Mouse (Mus musculus): ENCODE results near the gene Capn13. TPM values are rescaled to one million over a fixed set of nuclear protein-coding genes. Genes with fewer than 3 reads are reported as not detected.

The Capn13 gene
- polyA plus RNA-seq, 1 experiment from 2014 or later = 0.07 TPM

GRCm38 (mm10) chr17:73306626-73307025 lies 94.0 kb downstream of the Capn13 start:
- no peaks in the 10 kb centered on the region for H3K36me3 ChIP-seq (ENCODE audit: control insufficient read depth, insufficient read depth, low read length)
- peaks cover 0 to 6% of the 10 kb centered on the region in 2 experiments; a peak in 2 of 4 replicates for H3K4me1 ChIP-seq (ENCODE audit: control insufficient read depth in 2 of 2, insufficient read depth in 2 of 2, low read length in 2 of 2)
- no peaks in the 10 kb centered on the region for H3K9me3 ChIP-seq (ENCODE audit: control insufficient read depth, low read length)
- no peak overlapping the region for H3K27ac ChIP-seq (replicated peaks in 1 of 2; ENCODE audit: control insufficient read depth in 1 of 2, insufficient read depth in 1 of 2, low read depth in 2 of 2, low read length in 2 of 2)
- no peak overlapping the region for H3K4me2 ChIP-seq (ENCODE audit: low read length)
- H3K4me3 ChIP-seq (ENCODE audit: control insufficient read depth in 1 of 2, insufficient read depth in 1 of 2, low read depth in 1 of 2, low read length in 2 of 2) = no peak overlapping the region
- ATAC-seq (ENCODE audit: insufficient number of reproducible peaks, insufficient read depth, low FRiP score, low read depth) = no peak
- H3K27me3 ChIP-seq (ENCODE audit: control insufficient read depth, insufficient read depth, low read length) = peaks cover 25% of the 10 kb centered on the region
- H3K9ac ChIP-seq (ENCODE audit: low read length) = no peak overlapping the region
- WGBS = 42% methylated on average over 7 of the region's 7 CpGs

GRCm38 (mm10) chr17:73305622-73306021 lies 95.0 kb downstream of the Capn13 start:
- no peak overlapping the region for H3K4me2 ChIP-seq (ENCODE audit: low read length)
- no peak overlapping the region for H3K27ac ChIP-seq (replicated peaks in 1 of 2; ENCODE audit: control insufficient read depth in 1 of 2, insufficient read depth in 1 of 2, low read depth in 2 of 2, low read length in 2 of 2)
- WGBS = 58% methylated on average over 9 of the region's 9 CpGs
- peaks cover 25% of the 10 kb centered on the region for H3K27me3 ChIP-seq (ENCODE audit: control insufficient read depth, insufficient read depth, low read length)
- H3K9me3 ChIP-seq (ENCODE audit: control insufficient read depth, low read length) = no peaks in the 10 kb centered on the region
- no peak overlapping the region for H3K4me3 ChIP-seq (ENCODE audit: control insufficient read depth in 1 of 2, insufficient read depth in 1 of 2, low read depth in 1 of 2, low read length in 2 of 2)
- H3K9ac ChIP-seq (ENCODE audit: low read length) = no peak overlapping the region
- H3K36me3 ChIP-seq (ENCODE audit: control insufficient read depth, insufficient read depth, low read length) = no peaks in the 10 kb centered on the region
- ATAC-seq (ENCODE audit: insufficient number of reproducible peaks, insufficient read depth, low FRiP score, low read depth) = no peak
- H3K4me1 ChIP-seq (ENCODE audit: control insufficient read depth in 2 of 2, insufficient read depth in 2 of 2, low read length in 2 of 2) = peaks cover 0 to 8% of the 10 kb centered on the region in 2 experiments; a peak in 2 of 4 replicates

GRCm38 (mm10) chr17:73304086-73304812 lies 96.4 kb downstream of the Capn13 start:
- Histone ChIP-seq H3K9me3 (ENCODE audit: control insufficient read depth, low read length) (no peaks in the 10 kb centered on the region), H3K9ac (ENCODE audit: low read length) (no peak overlapping the region), H3K4me2 (ENCODE audit: low read length) (no peak overlapping the region), H3K4me3 (ENCODE audit: control insufficient read depth in 1 of 2, insufficient read depth in 1 of 2, low read depth in 1 of 2, low read length in 2 of 2) (no peak overlapping the region), H3K27ac (replicated peaks in 1 of 2; ENCODE audit: control insufficient read depth in 1 of 2, insufficient read depth in 1 of 2, low read depth in 2 of 2, low read length in 2 of 2) (no peak overlapping the region), H3K36me3 (ENCODE audit: control insufficient read depth, insufficient read depth, low read length) (no peaks in the 10 kb centered on the region), H3K27me3 (ENCODE audit: control insufficient read depth, insufficient read depth, low read length) (peaks cover 25% of the 10 kb centered on the region), H3K4me1 (ENCODE audit: control insufficient read depth in 2 of 2, insufficient read depth in 2 of 2, low read length in 2 of 2) (peaks cover 0 to 8% of the 10 kb centered on the region in 2 experiments; a peak in 2 of 4 replicates)
- WGBS = 42% methylated on average over 19 of the region's 19 CpGs
- ATAC-seq (ENCODE audit: insufficient number of reproducible peaks, insufficient read depth, low FRiP score, low read depth) = no peak

- H3K27me3 ChIP-seq (ENCODE audit: control insufficient read depth, insufficient read depth, low read length) = peaks cover 25% of the 10 kb centered on the region
- no peaks in the 10 kb centered on the region for H3K36me3 ChIP-seq (ENCODE audit: control insufficient read depth, insufficient read depth, low read length)
- no peaks in the 10 kb centered on the region for H3K9me3 ChIP-seq (ENCODE audit: control insufficient read depth, low read length)
- H3K4me2 ChIP-seq (ENCODE audit: low read length) = no peak overlapping the region
- no peak overlapping the region for H3K9ac ChIP-seq (ENCODE audit: low read length)
- peaks cover 0 to 8% of the 10 kb centered on the region in 2 experiments; a peak in 2 of 4 replicates for H3K4me1 ChIP-seq (ENCODE audit: control insufficient read depth in 2 of 2, insufficient read depth in 2 of 2, low read length in 2 of 2)
- H3K27ac ChIP-seq (replicated peaks in 1 of 2; ENCODE audit: control insufficient read depth in 1 of 2, insufficient read depth in 1 of 2, low read depth in 2 of 2, low read length in 2 of 2) = no peak overlapping the region
- 69% methylated on average over 13 of the region's 13 CpGs for WGBS
- no peak overlapping the region for H3K4me3 ChIP-seq (ENCODE audit: control insufficient read depth in 1 of 2, insufficient read depth in 1 of 2, low read depth in 1 of 2, low read length in 2 of 2)
- ATAC-seq (ENCODE audit: insufficient number of reproducible peaks, insufficient read depth, low FRiP score, low read depth) = no peak
Measured at GRCm38 (mm10) chr17:73303676-73304075, 97.0 kb downstream of the Capn13 start.

- H3K27me3 ChIP-seq (ENCODE audit: control insufficient read depth, insufficient read depth, low read length) = peaks cover 25% of the 10 kb centered on the region
- no peak overlapping the region for H3K4me2 ChIP-seq (ENCODE audit: low read length)
- H3K4me1 ChIP-seq (ENCODE audit: control insufficient read depth in 2 of 2, insufficient read depth in 2 of 2, low read length in 2 of 2) = peaks cover 0 to 8% of the 10 kb centered on the region in 2 experiments; a peak in 2 of 4 replicates
- no peak overlapping the region for H3K4me3 ChIP-seq (ENCODE audit: control insufficient read depth in 1 of 2, insufficient read depth in 1 of 2, low read depth in 1 of 2, low read length in 2 of 2)
- H3K36me3 ChIP-seq (ENCODE audit: control insufficient read depth, insufficient read depth, low read length) = no peaks in the 10 kb centered on the region
- no peaks in the 10 kb centered on the region for H3K9me3 ChIP-seq (ENCODE audit: control insufficient read depth, low read length)
- no peak overlapping the region for H3K27ac ChIP-seq (replicated peaks in 1 of 2; ENCODE audit: control insufficient read depth in 1 of 2, insufficient read depth in 1 of 2, low read depth in 2 of 2, low read length in 2 of 2)
- no peak for ATAC-seq (ENCODE audit: insufficient number of reproducible peaks, insufficient read depth, low FRiP score, low read depth)
- no peak overlapping the region for H3K9ac ChIP-seq (ENCODE audit: low read length)
- WGBS = 18% methylated on average over 5 of the region's 5 CpGs
Measured at GRCm38 (mm10) chr17:73303217-73303616, 97.4 kb downstream of the Capn13 start.

- H3K27me3 ChIP-seq (ENCODE audit: control insufficient read depth, insufficient read depth, low read length) = peaks cover 25% of the 10 kb centered on the region
- H3K27ac ChIP-seq (replicated peaks in 1 of 2; ENCODE audit: control insufficient read depth in 1 of 2, insufficient read depth in 1 of 2, low read depth in 2 of 2, low read length in 2 of 2) = no peak overlapping the region
- 0 out of 2 replicates have a peak, but pooled peaks have one; percentile 47 for ATAC-seq (ENCODE audit: insufficient number of reproducible peaks, insufficient read depth, low FRiP score, low read depth)
- H3K4me1 ChIP-seq (ENCODE audit: control insufficient read depth in 2 of 2, insufficient read depth in 2 of 2, low read length in 2 of 2) = peaks cover 0 to 8% of the 10 kb centered on the region in 2 experiments; a peak in 2 of 4 replicates
- no peaks in the 10 kb centered on the region for H3K9me3 ChIP-seq (ENCODE audit: control insufficient read depth, low read length)
- 0 out of 2 replicates have a peak overlapping the region, but pooled peaks have one; percentile 19 for H3K4me2 ChIP-seq (ENCODE audit: low read length)
- no peaks in the 10 kb centered on the region for H3K36me3 ChIP-seq (ENCODE audit: control insufficient read depth, insufficient read depth, low read length)
- no peak overlapping the region for H3K9ac ChIP-seq (ENCODE audit: low read length)
- no peak overlapping the region for H3K4me3 ChIP-seq (ENCODE audit: control insufficient read depth in 1 of 2, insufficient read depth in 1 of 2, low read depth in 1 of 2, low read length in 2 of 2)
- WGBS = 6% methylated on average over 10 of the region's 10 CpGs
Measured at GRCm38 (mm10) chr17:73302104-73302503, 98.6 kb downstream of the Capn13 start.

GRCm38 (mm10) chr17:73301258-73302050 lies 99.2 kb downstream of the Capn13 start:
- H3K4me2 ChIP-seq (ENCODE audit: low read length) = peak overlapping the region; percentile 19; the same call in 1 of the 2 replicates
- H3K27me3 ChIP-seq (ENCODE audit: control insufficient read depth, insufficient read depth, low read length) = peaks cover 25% of the 10 kb centered on the region
- ATAC-seq (ENCODE audit: insufficient number of reproducible peaks, insufficient read depth, low FRiP score, low read depth) = no peak
- H3K4me1 ChIP-seq (ENCODE audit: control insufficient read depth in 2 of 2, insufficient read depth in 2 of 2, low read length in 2 of 2) = peaks cover 0 to 4% of the 10 kb centered on the region in 2 experiments; a peak in 2 of 4 replicates
- no peaks in the 10 kb centered on the region for H3K9me3 ChIP-seq (ENCODE audit: control insufficient read depth, low read length)
- no peak overlapping the region for H3K9ac ChIP-seq (ENCODE audit: low read length)
- no peak overlapping the region for H3K4me3 ChIP-seq (ENCODE audit: control insufficient read depth in 1 of 2, insufficient read depth in 1 of 2, low read depth in 1 of 2, low read length in 2 of 2)
- no peak overlapping the region for H3K27ac ChIP-seq (replicated peaks in 1 of 2; ENCODE audit: control insufficient read depth in 1 of 2, insufficient read depth in 1 of 2, low read depth in 2 of 2, low read length in 2 of 2)
- WGBS = 27% methylated on average over 15 of the region's 15 CpGs
- no peaks in the 10 kb centered on the region for H3K36me3 ChIP-seq (ENCODE audit: control insufficient read depth, insufficient read depth, low read length)
